Mouse (Mus musculus) brain, embryonic 14.5 days (tissue): ENCODE data around the gene Oca2. TPM values are rescaled to one million over a fixed set of nuclear protein-coding genes. Genes with fewer than 3 reads are reported as not detected.
A peak's percentile ranks its signal among the peaks of the same experiment; 100 is the strongest.

Experiments used
- DNase-seq: peaks from one replicate; pipeline ENCODE4 v3.0.0-alpha.2; 2011; ENCODE audit warnings: low read depth
- CTCF ChIP-seq: fragments of 200-500 bp; IDR thresholded peaks from 2 replicates; pipeline ENCODE4 v1.5.1; 2012; ENCODE audit warnings: inconsistent platforms, mild to moderate bottlenecking, moderate library complexity, borderline replicate concordance; ENCODE audit not compliant: insufficient read depth, insufficient read length; ENCODE audit errors: extremely low read depth
- POLR2A ChIP-seq: fragments of 200-500 bp; IDR thresholded peaks from 2 replicates; pipeline ENCODE4 v1.6.1; 2012; ENCODE audit warnings: mild to moderate bottlenecking, inconsistent platforms, borderline replicate concordance; ENCODE audit not compliant: poor library complexity, insufficient read depth, insufficient read length, severe bottlenecking; ENCODE audit errors: extremely low read depth
- polyA plus RNA-seq: library from polyadenylated mRNA; depleted of rRNA; stranded (reverse); fragments of >200 nt; gene quantifications from 2 replicates; pipeline ENCODE4 v1.2.3, GENCODE M21; 2012; rRNA removed

The Oca2 gene
- polyA plus RNA-seq, 1 experiment = 0.67 TPM

DNA sequence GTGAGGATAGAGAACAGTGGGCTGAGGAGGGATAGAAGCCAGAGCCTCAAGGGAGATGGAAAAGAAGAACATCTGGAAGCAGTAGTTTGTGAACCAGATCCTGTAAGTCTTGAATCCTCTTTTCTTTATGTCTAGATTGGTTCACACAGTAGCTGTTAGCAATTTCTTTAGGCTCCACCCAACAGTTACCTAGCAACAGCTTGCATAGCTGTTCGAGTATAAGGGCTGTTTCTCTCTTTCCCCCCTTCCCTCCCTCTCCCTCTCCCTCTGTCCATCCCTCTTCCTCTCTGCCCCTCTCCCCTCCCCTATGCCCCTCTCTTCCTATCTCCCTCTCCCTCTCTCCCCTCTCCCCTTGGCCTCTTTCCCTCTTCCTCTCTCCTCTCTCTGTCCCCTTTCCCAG, 312.2 kb downstream of the Oca2 start:
- peak; percentile 42 for DNase-seq

More for the DNA sequence above, 312.2 kb downstream of the Oca2 start:
- no peak for TF ChIP-seq POLR2A
- no peak for TF ChIP-seq CTCF

Other genes starting within 250 kb of the Oca2 start
- gene Nipa1, start 219.8 kb upstream of the Oca2 start, polyA plus RNA-seq = 18.4 and 21.6 TPM in 2 replicates
- 30.3 and 39.8 TPM in 2 replicates for gene Herc2, start 189.6 kb upstream of the Oca2 start, polyA plus RNA-seq